13 mouse cellular contexts compared by ENCODE assay signal in genomic region chr8:91558408-91558807, GRCm38 (mm10).
DNase-seq lines count a peak whose midpoint lies in the region; ATAC-seq and TF ChIP-seq lines count a peak whose summit lies in the region.
"Had no signal": no experiment of that assay in that cellular context is flagged by ENCODE, and none has a peak within 500 bp of the region (broad histone marks: within the 10 kb centered on the region; RNA-seq: fewer than 3 reads in every experiment).

No protein-coding gene starts in this region.

- H3K9ac ChIP-seq in kidney, embryonic 15.5 days: no peak overlapping the region
- no peak overlapping the region for H3K9ac ChIP-seq in heart, embryonic 16.5 days (ENCODE audit: low read length)
- H3K9ac ChIP-seq in intestine, postnatal 0 days (ENCODE audit: low read depth, low read length): no peak overlapping the region
- H3K9ac ChIP-seq in hindbrain, embryonic 11.5 days (ENCODE audit: low read depth, low read length): no peak overlapping the region
- H3K9ac ChIP-seq: liver, postnatal 0 days had no signal

- no peak for TF ChIP-seq CTCF in intestine, postnatal 0 days (IDR thresholded peaks at IDR 0.05; ENCODE audit: low read depth)

- no peak for ATAC-seq in kidney, embryonic 15.5 days (replicated peaks; ENCODE audit: low FRiP score)
- peak; percentile 90 for ATAC-seq in heart, embryonic 16.5 days (replicated peaks; ENCODE audit: extremely low read depth, insufficient read depth, low FRiP score)
- no peak for ATAC-seq in intestine, postnatal 0 days
- no peak for ATAC-seq in hindbrain, embryonic 11.5 days (ENCODE audit: low FRiP score)
- ATAC-seq: liver, postnatal 0 days had no signal

- no peaks in the 10 kb centered on the region for H3K9me3 ChIP-seq in kidney, embryonic 15.5 days (replicated peaks)
- H3K9me3 ChIP-seq in heart, embryonic 16.5 days (replicated peaks; ENCODE audit: control insufficient read depth, low read length): no peaks in the 10 kb centered on the region
- H3K9me3 ChIP-seq in intestine, postnatal 0 days (ENCODE audit: control insufficient read depth): no peaks in the 10 kb centered on the region
- no peaks in the 10 kb centered on the region for H3K9me3 ChIP-seq in hindbrain, embryonic 11.5 days (ENCODE audit: control insufficient read depth, low read length)

- H3K4me2 ChIP-seq in kidney, embryonic 15.5 days: no peak overlapping the region
- peak overlapping the region; percentile 14; the same call in 1 of the 2 replicates for H3K4me2 ChIP-seq in heart, embryonic 16.5 days (ENCODE audit: low read depth, low read length)
- no peak overlapping the region for H3K4me2 ChIP-seq in intestine, postnatal 0 days (replicated peaks; ENCODE audit: low read depth)
- H3K4me2 ChIP-seq in hindbrain, embryonic 11.5 days (replicated peaks; ENCODE audit: low read depth, low read length): no peak overlapping the region

- peaks cover 7% of the 10 kb centered on the region for H3K4me1 ChIP-seq in kidney, embryonic 15.5 days
- H3K4me1 ChIP-seq in heart, embryonic 16.5 days (ENCODE audit: control insufficient read depth, insufficient read depth, low read length): peaks cover 43% of the 10 kb centered on the region
- no peaks in the 10 kb centered on the region for H3K4me1 ChIP-seq in intestine, postnatal 0 days (replicated peaks; ENCODE audit: control insufficient read depth, insufficient read depth, low read length)
- H3K4me1 ChIP-seq in hindbrain, embryonic 11.5 days (replicated peaks; ENCODE audit: control insufficient read depth, insufficient read depth, low read length): 0 out of 2 replicates have a peak, but pooled peaks cover under 1% of the 10 kb centered on the region

- 54% methylated on average over 6 of the region's 6 CpGs for WGBS in kidney, embryonic 15.5 days
- WGBS in heart, embryonic 16.5 days: 30% methylated on average over 6 of the region's 6 CpGs
- 82% methylated on average over 6 of the region's 6 CpGs for WGBS in intestine, postnatal 0 days
- WGBS in hindbrain, embryonic 11.5 days: 76% methylated on average over 6 of the region's 6 CpGs

- H3K36me3 ChIP-seq in kidney, embryonic 15.5 days: no peaks in the 10 kb centered on the region
- no peaks in the 10 kb centered on the region for H3K36me3 ChIP-seq in heart, embryonic 16.5 days (ENCODE audit: control insufficient read depth, insufficient read depth)
- no peaks in the 10 kb centered on the region for H3K36me3 ChIP-seq in intestine, postnatal 0 days (ENCODE audit: control insufficient read depth, insufficient read depth)
- H3K36me3 ChIP-seq in hindbrain, embryonic 11.5 days (ENCODE audit: control insufficient read depth, insufficient read depth, low read length): no peaks in the 10 kb centered on the region

- DNase-seq in kidney, adult 11 months: peak; percentile 36
- DNase-seq in cerebellum, adult 11 months: peak; percentile 63
- peak; percentile 60 to 66 for DNase-seq in cerebellum, postnatal 36 days
- no peak for DNase-seq in embryo, embryonic 10 days (ENCODE audit: low spot score)
- no peak for DNase-seq in hindbrain, embryonic 11.5 days (ENCODE audit: low spot score)
- DNase-seq: B cell, adult 2 months; embryo, embryonic 11 days; liver, postnatal 0 days; right cerebral cortex, adult 18-20 months had no signal

- no peaks in the 10 kb centered on the region for H3K27me3 ChIP-seq in kidney, embryonic 15.5 days
- H3K27me3 ChIP-seq in heart, embryonic 16.5 days (ENCODE audit: control insufficient read depth, insufficient read depth, low read length): no peaks in the 10 kb centered on the region
- H3K27me3 ChIP-seq in intestine, postnatal 0 days (replicated peaks; ENCODE audit: control insufficient read depth, insufficient read depth, low read length): no peaks in the 10 kb centered on the region
- no peaks in the 10 kb centered on the region for H3K27me3 ChIP-seq in hindbrain, embryonic 11.5 days (ENCODE audit: control insufficient read depth, insufficient read depth, low read length)

- H3K4me3 ChIP-seq in kidney, embryonic 15.5 days (replicated peaks): no peak overlapping the region
- H3K4me3 ChIP-seq in heart, embryonic 16.5 days (ENCODE audit: low read length): no peak overlapping the region
- no peak overlapping the region for H3K4me3 ChIP-seq in intestine, postnatal 0 days (ENCODE audit: low read depth, low read length)
- no peak overlapping the region for H3K4me3 ChIP-seq in hindbrain, embryonic 11.5 days (ENCODE audit: low read depth, low read length)
- H3K4me3 ChIP-seq: erythroblast, embryonic 14.5 days had no signal

- no peak overlapping the region for H3K27ac ChIP-seq in kidney, embryonic 15.5 days
- H3K27ac ChIP-seq in heart, embryonic 16.5 days (ENCODE audit: low read length): peak overlapping the region; percentile 33; the same call in 1 of the 2 replicates
- H3K27ac ChIP-seq in intestine, postnatal 0 days (ENCODE audit: low read depth, low read length): no peak overlapping the region
- no peak overlapping the region for H3K27ac ChIP-seq in hindbrain, embryonic 11.5 days (ENCODE audit: low read depth, low read length)

Comparison
In these comparisons a context has a peak if more than half of its experiments do, and no peak if none do; other contexts are left out.
1. DNase-seq: peak in kidney, adult 11 months (single experiment), cerebellum, adult 11 months (single experiment) and cerebellum, postnatal 36 days (2 of 2); none in embryo, embryonic 10 days (single experiment) and hindbrain, embryonic 11.5 days (single experiment).